11 mouse cellular contexts compared by ENCODE assay signal in genomic region chr5:115563771-115564585, GRCm38 (mm10). TPM values are rescaled to one million over a fixed set of nuclear protein-coding genes. Genes with fewer than 3 reads are reported as not detected.
A peak's percentile ranks its signal among the peaks of the same experiment; 100 is the strongest.
DNase-seq lines count a peak whose midpoint lies in the region; ATAC-seq and TF ChIP-seq lines count a peak whose summit lies in the region.
"Had no signal": no experiment of that assay in that cellular context is flagged by ENCODE, and none has a peak within 500 bp of the region (broad histone marks: within the 10 kb centered on the region; RNA-seq: fewer than 3 reads in every experiment).

No protein-coding gene starts in this region.

- H3K27ac ChIP-seq in heart, embryonic 15.5 days, result no peak overlapping the region; the same call in 1 of the 2 replicates
- H3K27ac ChIP-seq in MEL (ENCODE audit: control insufficient read depth, low read depth, low read length), result peak overlapping the region; percentile 8; the same call in 1 of the 2 replicates
- no peak overlapping the region for H3K27ac ChIP-seq in forebrain, postnatal 0 days (ENCODE audit: low read depth, low read length)
- H3K27ac ChIP-seq in midbrain, embryonic 12.5 days (replicated peaks), result no peak overlapping the region

- 46% methylated on average over 5 of the region's 5 CpGs for WGBS in heart, embryonic 15.5 days
- 38% methylated on average over 5 of the region's 5 CpGs for WGBS in forebrain, postnatal 0 days
- WGBS in midbrain, embryonic 12.5 days, result 45% methylated on average over 5 of the region's 5 CpGs

- intact Hi-C loops in heart, postnatal 14 days (cut with DNase I), result no loop called here

- no peaks in the 10 kb centered on the region for H3K27me3 ChIP-seq in heart, embryonic 15.5 days
- no peaks in the 10 kb centered on the region for H3K27me3 ChIP-seq in MEL (ENCODE audit: control insufficient read depth in 1 of 2, insufficient read depth in 2 of 2, low read length in 2 of 2)
- H3K27me3 ChIP-seq in forebrain, postnatal 0 days (ENCODE audit: insufficient read depth, low read length), result no peaks in the 10 kb centered on the region
- no peaks in the 10 kb centered on the region for H3K27me3 ChIP-seq in midbrain, embryonic 12.5 days

- TF ChIP-seq POLR2A in MEL (IDR thresholded peaks at IDR 0.05; ENCODE audit: control insufficient read depth in 1 of 2, insufficient read depth in 1 of 2, low read depth in 1 of 2, low read length in 2 of 2, poor library complexity in 1 of 2), result peak; percentile 56 to 84; a peak in 3 of 4 replicates

- no peak for TF ChIP-seq CTCF in MEL (IDR thresholded peaks at IDR 0.05 in 2 of 3, conservative IDR thresholded peaks at IDR 0.05 in 1 of 3; ENCODE audit: control insufficient read depth in 1 of 3, insufficient read depth in 1 of 3, low read depth in 2 of 3, low read length in 3 of 3, poor library complexity in 1 of 3, severe bottlenecking in 1 of 3)
- no peak for TF ChIP-seq CTCF in forebrain, postnatal 0 days (IDR thresholded peaks at IDR 0.05; ENCODE audit: low read depth)

- H3K4me1 ChIP-seq in heart, embryonic 15.5 days (replicated peaks), result peaks cover 47% of the 10 kb centered on the region
- H3K4me1 ChIP-seq in MEL (ENCODE audit: control insufficient read depth in 1 of 2, insufficient read depth in 2 of 2, low read length in 2 of 2), result peaks cover 0 to 7% of the 10 kb centered on the region in 2 experiments; a peak in 2 of 4 replicates
- peaks cover 15% of the 10 kb centered on the region for H3K4me1 ChIP-seq in forebrain, postnatal 0 days (ENCODE audit: insufficient read depth)
- peaks cover 43% of the 10 kb centered on the region for H3K4me1 ChIP-seq in midbrain, embryonic 12.5 days

- TF ChIP-seq RAD21 in MEL (IDR thresholded peaks at IDR 0.05; ENCODE audit: low read depth, low read length), result no peak

- no peaks in the 10 kb centered on the region for H3K9me3 ChIP-seq in heart, embryonic 15.5 days (replicated peaks)
- H3K9me3 ChIP-seq in MEL (replicated peaks; ENCODE audit: insufficient read depth, low read length), result no peaks in the 10 kb centered on the region
- no peaks in the 10 kb centered on the region for H3K9me3 ChIP-seq in forebrain, postnatal 0 days (ENCODE audit: low read length)
- no peaks in the 10 kb centered on the region for H3K9me3 ChIP-seq in midbrain, embryonic 12.5 days
- H3K9me3 ChIP-seq: G1E had no signal

- DNase-seq in heart, postnatal 14 days, result no peak
- DNase-seq in MEL (ENCODE audit: low read depth, low spot score), result peak; percentile 79
- DNase-seq in forebrain, postnatal 0 days, result peak; percentile 10
- DNase-seq in urinary bladder, postnatal 25 days (ENCODE audit: low spot score), result no peak
- DNase-seq in thymus, postnatal 36 days, result no peak
- DNase-seq: lung, adult 18-20 months; right cerebral cortex, adult 18-20 months had no signal

- no peak overlapping the region for H3K9ac ChIP-seq in heart, embryonic 15.5 days
- peak overlapping the region; percentile 21 for H3K9ac ChIP-seq in MEL (ENCODE audit: control insufficient read depth, low read depth, low read length, poor library complexity, severe bottlenecking)
- H3K9ac ChIP-seq in forebrain, postnatal 0 days, result peak overlapping the region; percentile 84; the same call in 1 of the 2 replicates
- peak overlapping the region; percentile 95; the same call in 1 of the 2 replicates for H3K9ac ChIP-seq in midbrain, embryonic 12.5 days (replicated peaks)

- TF ChIP-seq EP300 in MEL (IDR thresholded peaks at IDR 0.05; ENCODE audit: low read depth in 1 of 2, low read length in 2 of 2), result no peak; a peak in 1 of 4 replicates

- no peak for ATAC-seq in heart, embryonic 15.5 days (replicated peaks; ENCODE audit: insufficient number of reproducible peaks, insufficient read depth, low FRiP score, low read depth)
- ATAC-seq in forebrain, postnatal 0 days, result no peak
- no peak for ATAC-seq in midbrain, embryonic 12.5 days (ENCODE audit: low FRiP score, low read depth)
- ATAC-seq in monocyte, adult 5-6 weeks (replicated peaks; ENCODE audit: insufficient number of reproducible peaks, low FRiP score, low TSS enrichment, poor library complexity, severe bottlenecking), result no peak

- H3K36me3 ChIP-seq in heart, embryonic 15.5 days, result peaks cover 35% of the 10 kb centered on the region
- peaks cover 11 to 16% of the 10 kb centered on the region in 2 experiments for H3K36me3 ChIP-seq in MEL (ENCODE audit: control insufficient read depth in 1 of 2, insufficient read depth in 2 of 2, low read length in 2 of 2)
- peaks cover 31% of the 10 kb centered on the region for H3K36me3 ChIP-seq in forebrain, postnatal 0 days (ENCODE audit: insufficient read depth)
- H3K36me3 ChIP-seq in midbrain, embryonic 12.5 days, result peaks cover 38% of the 10 kb centered on the region

- peak overlapping the region; percentile 78 for H3K4me2 ChIP-seq in heart, embryonic 15.5 days
- H3K4me2 ChIP-seq in forebrain, postnatal 0 days (ENCODE audit: low read depth), result peak overlapping the region; percentile 61
- peak overlapping the region; percentile 84 for H3K4me2 ChIP-seq in midbrain, embryonic 12.5 days (replicated peaks)

- H3K4me3 ChIP-seq in heart, embryonic 15.5 days, result peak overlapping the region; percentile 81; the same call in 1 of the 2 replicates
- no peak overlapping the region for H3K4me3 ChIP-seq in MEL (ENCODE audit: control insufficient read depth in 1 of 2, insufficient read depth in 1 of 2, low read depth in 2 of 2, low read length in 2 of 2)
- no peak overlapping the region for H3K4me3 ChIP-seq in forebrain, postnatal 0 days (ENCODE audit: low read depth, low read length)
- H3K4me3 ChIP-seq in midbrain, embryonic 12.5 days, result 0 out of 2 replicates have a peak overlapping the region, but pooled peaks have one; percentile 2

- peaks cover 69% of the 10 kb centered on the region for H3K79me2 ChIP-seq in MEL (ENCODE audit: control insufficient read depth, insufficient read depth, low read length, poor library complexity)

TF ChIP-seq in MEL, 35 proteins besides CTCF, POLR2A, EP300 and RAD21 (continues in another document):
- no peak for TF ChIP-seq JUND (IDR thresholded peaks at IDR 0.05; ENCODE audit: low read depth, low read length)
- no peak for TF ChIP-seq UBTF (IDR thresholded peaks at IDR 0.05; ENCODE audit: borderline replicate concordance, insufficient read depth, low read depth, low read length)
- TF ChIP-seq KAT2A (conservative IDR thresholded peaks at IDR 0.05; ENCODE audit: low read depth, low read length), result no peak
- TF ChIP-seq ELF1 (IDR thresholded peaks at IDR 0.05; ENCODE audit: low read depth, low read length), result no peak
- no peak for TF ChIP-seq POLR2AphosphoS5 (IDR thresholded peaks at IDR 0.05; ENCODE audit: borderline replicate concordance, low read depth, low read length)
- TF ChIP-seq HCFC1 (IDR thresholded peaks at IDR 0.05; ENCODE audit: low read depth, low read length), result no peak
- TF ChIP-seq TCF12 (IDR thresholded peaks at IDR 0.05; ENCODE audit: low read depth, low read length), result no peak
- TF ChIP-seq ZC3H11A (IDR thresholded peaks at IDR 0.05; ENCODE audit: low read depth, low read length), result no peak
- no peak for TF ChIP-seq MEF2A (IDR thresholded peaks at IDR 0.05; ENCODE audit: extremely low read depth, insufficient replicate concordance, low read depth, low read length, poor library complexity, severe bottlenecking)
- no peak for TF ChIP-seq MAFK (IDR thresholded peaks at IDR 0.05; ENCODE audit: borderline replicate concordance, low read depth, low read length)
- TF ChIP-seq BHLHE40 (IDR thresholded peaks at IDR 0.05; ENCODE audit: borderline replicate concordance, low read depth, low read length), result 0 out of 2 replicates have a peak, but pooled peaks have one; percentile 42
- TF ChIP-seq MAZ (IDR thresholded peaks at IDR 0.05; ENCODE audit: low read depth, low read length), result no peak
- no peak for TF ChIP-seq RCOR1 (IDR thresholded peaks at IDR 0.05; ENCODE audit: low read depth, low read length)
- TF ChIP-seq ETS1 (IDR thresholded peaks at IDR 0.05; ENCODE audit: low read depth, low read length), result no peak
- no peak for TF ChIP-seq MXI1 (IDR thresholded peaks at IDR 0.05; ENCODE audit: low read depth, low read length)

RNA-seq across cellular contexts. Expression of gene Gcn1l1, which starts 1.1 kb away (rescaled TPM):
- polyA plus RNA-seq in heart, embryonic 15.5 days (2015; fragmentation: Nextera tagmentation; extraction: Ambion mirVana), result 20.9 and 28.8 TPM in 2 replicates
- total RNA-seq in heart, postnatal 14 days (2021), result 10 to 100 TPM; 45.1 to 46.6 TPM
- total RNA-seq in MEL (2012; rRNA removed), result 79.7 and 93.8 TPM in 2 replicates
- polyA plus RNA-seq in MEL (2012; ENCODE audit: insufficient read depth in 1 of 2, insufficient read length in 2 of 2, low read depth in 1 of 2, low replicate concordance in 2 of 2, missing spikeins in 1 of 2), result 100 to 1,000 TPM in 1 of 2 experiments, 10 to 100 TPM in 1; 88.2 to 123 TPM
- total RNA-seq in forebrain, postnatal 0 days (2014; rRNA removed), result 51.9 and 74.4 TPM in 2 replicates
- polyA plus RNA-seq in forebrain, postnatal 0 days (2015; fragmentation: Nextera tagmentation; extraction: Ambion mirVana), result 19.4 and 22.4 TPM in 2 replicates
- polyA plus RNA-seq in midbrain, embryonic 12.5 days (2016; fragmentation: Nextera tagmentation; extraction: Ambion mirVana), result 63.1 and 65.3 TPM in 2 replicates
- 16.9 to 37.5 TPM (median 22.8 TPM) in 3 replicates for total RNA-seq in monocyte, adult 5-6 weeks (2017)

RNA-seq across cellular contexts. Expression of gene Rplp0, which starts 4.7 kb away (rescaled TPM):
- polyA plus RNA-seq in heart, embryonic 15.5 days (2015; fragmentation: Nextera tagmentation; extraction: Ambion mirVana), result 925 and 1,001 TPM in 2 replicates
- 100 to 1,000 TPM; 645 to 715 TPM for total RNA-seq in heart, postnatal 14 days (2021)
- total RNA-seq in MEL (2012; rRNA removed), result 2,878 and 3,028 TPM in 2 replicates
- 1,000 to 10,000 TPM; 3,294 to 4,164 TPM for polyA plus RNA-seq in MEL (2012; ENCODE audit: insufficient read depth in 1 of 2, insufficient read length in 2 of 2, low read depth in 1 of 2, low replicate concordance in 2 of 2, missing spikeins in 1 of 2)
- 1,794 and 2,056 TPM in 2 replicates for total RNA-seq in forebrain, postnatal 0 days (2014; rRNA removed)
- polyA plus RNA-seq in forebrain, postnatal 0 days (2015; fragmentation: Nextera tagmentation; extraction: Ambion mirVana), result 842 and 978 TPM in 2 replicates
- polyA plus RNA-seq in midbrain, embryonic 12.5 days (2016; fragmentation: Nextera tagmentation; extraction: Ambion mirVana), result 863 and 871 TPM in 2 replicates
- 991 to 1,396 TPM (median 1,306 TPM) in 3 replicates for total RNA-seq in monocyte, adult 5-6 weeks (2017)

RNA-seq across cellular contexts. Expression of gene Pxn, which starts 57.5 kb away (rescaled TPM):
- polyA plus RNA-seq in heart, embryonic 15.5 days (2015; fragmentation: Nextera tagmentation; extraction: Ambion mirVana), result 33.5 and 46.2 TPM in 2 replicates
- total RNA-seq in heart, postnatal 14 days (2021), result 10 to 100 TPM; 52.4 to 54.2 TPM
- 12.7 and 15.2 TPM in 2 replicates for total RNA-seq in MEL (2012; rRNA removed)
- polyA plus RNA-seq in MEL (2012; ENCODE audit: insufficient read depth in 1 of 2, insufficient read length in 2 of 2, low read depth in 1 of 2, low replicate concordance in 2 of 2, missing spikeins in 1 of 2), result 100 to 1,000 TPM in 1 of 2 experiments, 10 to 100 TPM in 1; 29.2 to 167 TPM
- total RNA-seq in forebrain, postnatal 0 days (2014; rRNA removed), result 23.5 and 29.8 TPM in 2 replicates
- polyA plus RNA-seq in forebrain, postnatal 0 days (2015; fragmentation: Nextera tagmentation; extraction: Ambion mirVana), result 14.1 and 14.8 TPM in 2 replicates
- polyA plus RNA-seq in midbrain, embryonic 12.5 days (2016; fragmentation: Nextera tagmentation; extraction: Ambion mirVana), result 24.0 and 27.2 TPM in 2 replicates
- total RNA-seq in monocyte, adult 5-6 weeks (2017), result 85.9 to 113 TPM (median 106 TPM) in 3 replicates

Comparison
In these comparisons a context has a peak if more than half of its experiments do, and no peak if none do; other contexts are left out.
1. H3K4me3 ChIP-seq: peak in heart, embryonic 15.5 days (single experiment) and midbrain, embryonic 12.5 days (single experiment); none in MEL (0 of 2) and forebrain, postnatal 0 days (single experiment).
2. DNase-seq: peak in MEL (single experiment) and forebrain, postnatal 0 days (single experiment); none in heart, postnatal 14 days (0 of 2), urinary bladder, postnatal 25 days (single experiment) and thymus, postnatal 36 days (0 of 2).
3. Peak in every context shown above with its lines, with median percentiles within 50 percentile points of each other: H3K4me2 ChIP-seq.